Mouse (Mus musculus): ENCODE measurements around the gene Nrxn3. TPM values are rescaled to one million over a fixed set of nuclear protein-coding genes. Genes with fewer than 3 reads are reported as not detected.

Gene Nrxn3
- polyA plus RNA-seq, 1 experiment, result 104 TPM

- DNase-seq (ENCODE audit: extremely low spot score in 1 of 2, low spot score in 1 of 2), result peak in 1 of 2 experiments; percentile 25
Observed at GRCm38 (mm10) chr12:89289589-89290274, 567.1 kb downstream of the Nrxn3 start.

- no peak for DNase-seq (ENCODE audit: extremely low spot score in 1 of 2, low spot score in 1 of 2)
Observed at GRCm38 (mm10) chr12:89290736-89291574, 568.3 kb downstream of the Nrxn3 start.

- peak; percentile 59 to 92 for DNase-seq (ENCODE audit: extremely low spot score in 1 of 2, low spot score in 1 of 2)
Observed at GRCm38 (mm10) chr12:89302011-89302410, 579.3 kb downstream of the Nrxn3 start.

GRCm38 (mm10) chr12:89310200-89310599 lies 587.5 kb downstream of the Nrxn3 start:
- peak; percentile 22 to 35 for DNase-seq (ENCODE audit: extremely low spot score in 1 of 2, low spot score in 1 of 2)

- no peak for DNase-seq (ENCODE audit: extremely low spot score in 1 of 2, low spot score in 1 of 2)
Observed at GRCm38 (mm10) chr12:89312586-89312985, 589.9 kb downstream of the Nrxn3 start.

- DNase-seq (ENCODE audit: extremely low spot score in 1 of 2, low spot score in 1 of 2), result no peak
Observed at GRCm38 (mm10) chr12:89325864-89326560, 603.3 kb downstream of the Nrxn3 start.

- DNase-seq (ENCODE audit: extremely low spot score in 1 of 2, low spot score in 1 of 2), result peak; percentile 46 to 64
Observed at GRCm38 (mm10) chr12:89331474-89332263, 609.0 kb downstream of the Nrxn3 start.

GRCm38 (mm10) chr12:89333486-89333885 lies 610.8 kb downstream of the Nrxn3 start:
- DNase-seq (ENCODE audit: extremely low spot score in 1 of 2, low spot score in 1 of 2), result peak in 1 of 2 experiments; percentile 57

- DNase-seq (ENCODE audit: extremely low spot score in 1 of 2, low spot score in 1 of 2), result no peak
Observed at GRCm38 (mm10) chr12:89364850-89365249, 642.2 kb downstream of the Nrxn3 start.

GRCm38 (mm10) chr12:89369939-89370338 lies 647.3 kb downstream of the Nrxn3 start:
- DNase-seq (ENCODE audit: extremely low spot score in 1 of 2, low spot score in 1 of 2), result no peak

GRCm38 (mm10) chr12:89376600-89376999 lies 653.9 kb downstream of the Nrxn3 start:
- DNase-seq (ENCODE audit: extremely low spot score in 1 of 2, low spot score in 1 of 2), result peak in 1 of 2 experiments; percentile 45

- DNase-seq (ENCODE audit: extremely low spot score in 1 of 2, low spot score in 1 of 2), result peak; percentile 77 to 82
Observed at GRCm38 (mm10) chr12:89377051-89377643, 654.5 kb downstream of the Nrxn3 start.

- no peak for DNase-seq (ENCODE audit: extremely low spot score in 1 of 2, low spot score in 1 of 2)
Observed at GRCm38 (mm10) chr12:89377687-89378086, 655.0 kb downstream of the Nrxn3 start.

GRCm38 (mm10) chr12:89383254-89383653 lies 660.6 kb downstream of the Nrxn3 start:
- peak in 1 of 2 experiments; percentile 74 for DNase-seq (ENCODE audit: extremely low spot score in 1 of 2, low spot score in 1 of 2)

GRCm38 (mm10) chr12:89395121-89395792 lies 672.6 kb downstream of the Nrxn3 start:
- DNase-seq (ENCODE audit: extremely low spot score in 1 of 2, low spot score in 1 of 2), result peak; percentile 45 to 65

GRCm38 (mm10) chr12:89436519-89436918 lies 713.8 kb downstream of the Nrxn3 start:
- DNase-seq (ENCODE audit: extremely low spot score in 1 of 2, low spot score in 1 of 2), result no peak

GRCm38 (mm10) chr12:89442323-89443038 lies 719.8 kb downstream of the Nrxn3 start:
- peak in 1 of 2 experiments; percentile 27 for DNase-seq (ENCODE audit: extremely low spot score in 1 of 2, low spot score in 1 of 2)

GRCm38 (mm10) chr12:89450667-89451298 lies 728.1 kb downstream of the Nrxn3 start:
- peak in 1 of 2 experiments; percentile 82 for DNase-seq (ENCODE audit: extremely low spot score in 1 of 2, low spot score in 1 of 2)
